Mouse (Mus musculus): Measurements from ENCODE around the gene Blmh. TPM values are rescaled to one million over a fixed set of nuclear protein-coding genes. Genes with fewer than 3 reads are reported as not detected.

Blmh gene
- polyA plus RNA-seq, 1 experiment from 2014 or later: 139 TPM

DNA sequence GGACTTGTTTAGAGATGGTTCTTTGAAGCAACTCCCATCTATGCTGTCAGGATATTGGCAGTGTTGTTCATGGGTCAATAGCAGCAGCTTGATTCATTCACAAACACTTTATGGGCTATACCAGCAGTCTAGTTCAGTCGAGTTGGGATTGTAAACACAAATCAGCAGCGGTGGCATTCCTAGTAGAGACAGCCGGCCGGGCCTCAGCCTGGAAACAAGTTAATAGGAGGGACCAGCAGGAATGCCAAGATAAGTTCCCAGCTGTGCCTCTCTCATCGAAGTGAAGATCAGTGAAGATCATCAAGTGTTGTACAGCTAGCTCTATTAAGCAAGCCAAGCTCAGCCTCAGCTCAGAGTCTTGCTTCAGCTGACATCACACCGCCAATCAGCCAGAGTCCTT is 28.2 kb upstream of the Blmh start:
- no peak overlapping the region for H3K4me2 ChIP-seq (ENCODE audit: low read length)
- ATAC-seq: no peak

DNA sequence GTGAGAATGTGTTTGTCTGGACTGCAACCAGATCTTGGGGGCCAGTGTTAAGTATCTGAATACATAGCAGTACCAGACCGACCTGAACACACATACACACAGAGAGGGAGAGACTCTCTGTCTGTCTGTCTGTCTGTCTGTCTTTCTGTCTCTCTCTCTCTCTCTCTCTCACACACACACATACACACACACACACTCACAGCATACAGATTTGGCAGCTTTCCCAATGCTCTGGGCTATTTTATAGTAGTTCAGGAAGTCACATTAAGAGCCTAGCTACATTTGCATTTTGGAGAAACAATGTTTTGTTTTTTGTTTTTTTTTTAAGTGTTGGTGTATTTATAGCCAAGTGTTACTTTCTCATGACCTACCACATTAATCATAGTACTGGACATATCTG is 27.5 kb upstream of the Blmh start:
- no peaks in the 10 kb centered on the region for H3K27me3 ChIP-seq (replicated peaks; ENCODE audit: control insufficient read depth, insufficient read depth, low read length)
- ATAC-seq: no peak
- no peak overlapping the region for H3K9ac ChIP-seq (ENCODE audit: low read depth, low read length)
- H3K9me3 ChIP-seq (ENCODE audit: control insufficient read depth, low read length): no peaks in the 10 kb centered on the region
- WGBS: 73% methylated on average over 1 of the region's 1 CpGs
- H3K4me2 ChIP-seq (ENCODE audit: low read length): no peak overlapping the region
- no peak overlapping the region for H3K4me3 ChIP-seq (ENCODE audit: low read length)
- H3K27ac ChIP-seq (ENCODE audit: low read depth, low read length): no peak overlapping the region
- H3K36me3 ChIP-seq (ENCODE audit: control insufficient read depth, insufficient read depth, low read length): no peaks in the 10 kb centered on the region
- no peaks in the 10 kb centered on the region for H3K4me1 ChIP-seq (ENCODE audit: control insufficient read depth, insufficient read depth, low read depth, low read length)

More for the DNA sequence above, 28.2 kb upstream of the Blmh start:
- H3K36me3 ChIP-seq (ENCODE audit: control insufficient read depth, insufficient read depth, low read length): no peaks in the 10 kb centered on the region
- no peak overlapping the region for H3K4me3 ChIP-seq (ENCODE audit: low read length)
- no peak overlapping the region for H3K27ac ChIP-seq (ENCODE audit: low read depth, low read length)
- WGBS: 72% methylated on average over 6 of the region's 6 CpGs
- H3K4me1 ChIP-seq (ENCODE audit: control insufficient read depth, insufficient read depth, low read depth, low read length): no peaks in the 10 kb centered on the region
- H3K9me3 ChIP-seq (ENCODE audit: control insufficient read depth, low read length): no peaks in the 10 kb centered on the region
- H3K27me3 ChIP-seq (replicated peaks; ENCODE audit: control insufficient read depth, insufficient read depth, low read length): no peaks in the 10 kb centered on the region
- no peak overlapping the region for H3K9ac ChIP-seq (ENCODE audit: low read depth, low read length)

GRCm38 (mm10) chr11:76897871-76898270 is 26.7 kb upstream of the Blmh start:
- no peak for ATAC-seq
- no peaks in the 10 kb centered on the region for H3K36me3 ChIP-seq (ENCODE audit: control insufficient read depth, insufficient read depth, low read length)
- H3K9me3 ChIP-seq (ENCODE audit: control insufficient read depth, low read length): no peaks in the 10 kb centered on the region
- H3K4me2 ChIP-seq (ENCODE audit: low read length): no peak overlapping the region
- 53% methylated on average over 3 of the region's 3 CpGs for WGBS
- no peaks in the 10 kb centered on the region for H3K27me3 ChIP-seq (replicated peaks; ENCODE audit: control insufficient read depth, insufficient read depth, low read length)
- no peak overlapping the region for H3K4me3 ChIP-seq (ENCODE audit: low read length)
- H3K4me1 ChIP-seq (ENCODE audit: control insufficient read depth, insufficient read depth, low read depth, low read length): no peaks in the 10 kb centered on the region
- H3K9ac ChIP-seq (ENCODE audit: low read depth, low read length): no peak overlapping the region
- no peak overlapping the region for H3K27ac ChIP-seq (ENCODE audit: low read depth, low read length)

GRCm38 (mm10) chr11:76898751-76899150 is 25.9 kb upstream of the Blmh start:
- Histone ChIP-seq H3K27ac (ENCODE audit: low read depth, low read length) (no peak overlapping the region), H3K4me2 (ENCODE audit: low read length) (no peak overlapping the region), H3K4me3 (ENCODE audit: low read length) (no peak overlapping the region), H3K4me1 (ENCODE audit: control insufficient read depth, insufficient read depth, low read depth, low read length) (no peaks in the 10 kb centered on the region), H3K36me3 (ENCODE audit: control insufficient read depth, insufficient read depth, low read length) (no peaks in the 10 kb centered on the region), H3K27me3 (replicated peaks; ENCODE audit: control insufficient read depth, insufficient read depth, low read length) (no peaks in the 10 kb centered on the region), H3K9ac (ENCODE audit: low read depth, low read length) (no peak overlapping the region), H3K9me3 (ENCODE audit: control insufficient read depth, low read length) (no peaks in the 10 kb centered on the region)
- ATAC-seq: no peak
- WGBS: 93% methylated on average over 3 of the region's 3 CpGs

DNA sequence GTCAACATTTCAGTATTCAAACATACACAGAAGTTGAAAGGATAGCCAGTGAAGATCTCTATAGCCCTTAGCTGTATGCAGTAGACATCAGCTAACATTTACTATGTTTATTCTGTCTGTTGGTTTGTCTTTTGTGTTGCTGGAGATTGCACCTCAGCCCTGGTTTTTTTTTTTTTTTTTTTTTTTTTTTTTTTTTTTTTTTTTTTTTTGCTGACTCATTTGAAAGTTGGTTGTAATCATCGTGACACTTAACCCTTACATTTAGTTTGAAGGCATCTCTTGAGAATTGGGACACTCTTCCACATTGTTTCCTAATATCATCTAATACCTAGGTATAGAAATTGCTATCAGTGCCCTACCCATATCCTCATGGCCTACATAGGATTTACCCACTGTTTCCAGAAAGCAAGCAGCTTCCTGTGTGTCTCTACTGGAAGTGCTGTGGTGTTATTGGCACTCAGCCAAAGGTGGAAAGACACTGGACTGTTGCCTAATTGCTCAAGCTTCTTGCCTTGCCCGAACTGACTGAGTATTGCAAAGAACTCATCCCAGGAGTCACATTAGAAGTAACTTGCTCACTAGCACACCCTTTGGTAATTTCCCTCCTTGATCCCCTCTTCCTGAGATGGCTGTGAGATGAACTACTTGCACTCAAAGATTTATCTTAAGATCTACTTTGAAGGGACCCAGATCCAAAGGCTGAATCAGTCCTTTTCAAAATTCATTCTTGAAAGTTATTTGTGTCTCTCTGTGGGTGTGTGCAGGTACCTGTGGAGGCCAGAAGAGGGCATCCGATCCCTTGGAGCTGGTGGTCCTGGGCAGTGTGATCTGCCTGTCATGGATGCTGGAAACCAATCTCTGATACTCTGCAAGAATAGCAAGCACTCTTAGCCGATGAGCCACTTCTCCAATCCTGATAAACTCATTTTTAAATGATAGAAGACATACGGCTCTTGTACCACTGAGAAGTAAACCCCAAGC is 24.6 kb upstream of the Blmh start:
- H3K4me2 ChIP-seq (ENCODE audit: low read length): no peak overlapping the region
- 64% methylated on average over 5 of the region's 5 CpGs for WGBS

DNA sequence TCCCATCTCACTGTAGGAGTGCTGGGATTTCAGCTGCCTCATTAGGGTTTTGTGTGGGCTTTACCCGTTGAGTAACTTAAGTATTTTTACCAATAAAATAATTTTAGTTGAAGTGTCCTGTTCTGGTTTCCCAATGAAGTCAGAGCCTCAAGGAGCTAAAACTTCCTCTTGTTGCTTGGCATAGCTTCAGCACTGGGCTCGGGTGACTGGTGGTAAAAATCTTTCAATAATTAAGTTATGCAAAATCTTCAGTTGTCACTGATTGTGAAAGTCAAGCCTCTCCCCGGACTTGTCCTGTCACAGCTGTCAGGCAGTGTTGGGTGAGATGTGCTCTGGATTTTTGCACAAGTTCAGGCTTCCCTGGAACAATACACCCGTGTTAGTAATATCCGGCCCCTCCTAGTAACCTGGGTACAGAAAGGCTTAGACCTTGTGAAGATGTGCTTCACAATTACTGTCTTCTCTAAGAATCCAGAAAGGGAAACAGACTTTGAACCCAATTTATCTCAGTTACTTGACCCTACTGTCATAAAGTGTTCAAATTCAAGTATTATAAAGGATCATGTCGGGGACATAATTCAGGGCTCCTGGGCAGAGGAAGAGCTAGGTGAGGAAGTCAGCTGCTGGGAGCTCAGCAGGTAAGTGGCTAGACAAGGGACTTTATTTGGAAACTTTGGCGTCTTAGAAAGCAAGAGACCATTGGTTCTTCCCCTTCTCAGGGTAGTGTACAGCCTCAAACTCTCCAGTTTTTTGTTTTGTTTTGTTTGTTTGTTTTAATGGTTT is 22.8 kb upstream of the Blmh start, which contains the start of gene Tmigd1:
TSS of gene Tmigd1 (plus strand) at position 581 of the 783 bp plus-strand sequence.
- H3K9ac ChIP-seq (ENCODE audit: low read depth, low read length): no peak within 1 kb of the TSS
- no peak within 1 kb of the TSS for H3K4me3 ChIP-seq (ENCODE audit: low read length)
- no peaks in the 10 kb centered on the region for H3K4me1 ChIP-seq (ENCODE audit: control insufficient read depth, insufficient read depth, low read depth, low read length)
- no peak within 1 kb of the TSS for H3K4me2 ChIP-seq (ENCODE audit: low read length)
- no peak within 1 kb of the TSS for H3K27ac ChIP-seq (ENCODE audit: low read depth, low read length)
- no peaks in the 10 kb centered on the region for H3K27me3 ChIP-seq (replicated peaks; ENCODE audit: control insufficient read depth, insufficient read depth, low read length)
- H3K36me3 ChIP-seq (ENCODE audit: control insufficient read depth, insufficient read depth, low read length): no peaks in the 10 kb centered on the region
- ATAC-seq: no peak
- no peaks in the 10 kb centered on the region for H3K9me3 ChIP-seq (ENCODE audit: control insufficient read depth, low read length)
- WGBS: 79% methylated on average over 7 of the region's 7 CpGs

More for the DNA sequence above, 24.6 kb upstream of the Blmh start:
- Histone ChIP-seq H3K27me3 (replicated peaks; ENCODE audit: control insufficient read depth, insufficient read depth, low read length) (no peaks in the 10 kb centered on the region), H3K9ac (ENCODE audit: low read depth, low read length) (no peak overlapping the region), H3K9me3 (ENCODE audit: control insufficient read depth, low read length) (no peaks in the 10 kb centered on the region), H3K4me1 (ENCODE audit: control insufficient read depth, insufficient read depth, low read depth, low read length) (no peaks in the 10 kb centered on the region), H3K27ac (ENCODE audit: low read depth, low read length) (no peak overlapping the region), H3K36me3 (ENCODE audit: control insufficient read depth, insufficient read depth, low read length) (no peaks in the 10 kb centered on the region), H3K4me3 (ENCODE audit: low read length) (no peak overlapping the region)
- ATAC-seq: no peak

DNA sequence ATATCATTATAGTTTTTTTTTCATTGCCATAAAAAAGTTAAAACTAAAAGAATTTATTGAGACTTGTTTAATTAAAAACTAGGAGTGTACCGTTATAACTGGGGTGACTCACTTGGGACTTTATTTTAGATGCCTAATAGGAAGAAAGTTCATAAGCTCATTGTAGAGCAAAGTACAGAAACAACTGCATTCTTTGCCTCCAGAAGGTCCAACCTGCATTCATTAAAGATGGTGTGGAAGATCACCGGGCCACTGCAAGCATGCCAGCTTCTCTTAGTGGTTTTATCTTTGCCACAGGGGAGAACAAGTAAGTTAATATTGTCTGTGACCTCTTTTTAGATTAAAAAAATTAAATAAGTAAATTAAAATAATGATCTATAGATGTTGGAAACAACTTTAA is 20.3 kb upstream of the Blmh start:
- no peaks in the 10 kb centered on the region for H3K27me3 ChIP-seq (replicated peaks; ENCODE audit: control insufficient read depth, insufficient read depth, low read length)
- H3K9me3 ChIP-seq (ENCODE audit: control insufficient read depth, low read length): no peaks in the 10 kb centered on the region
- H3K4me3 ChIP-seq (ENCODE audit: low read length): no peak overlapping the region
- H3K4me1 ChIP-seq (ENCODE audit: control insufficient read depth, insufficient read depth, low read depth, low read length): no peaks in the 10 kb centered on the region
- no peak overlapping the region for H3K27ac ChIP-seq (ENCODE audit: low read depth, low read length)
- H3K36me3 ChIP-seq (ENCODE audit: control insufficient read depth, insufficient read depth, low read length): no peaks in the 10 kb centered on the region
- 90% methylated on average over 2 of the region's 2 CpGs for WGBS
- no peak overlapping the region for H3K9ac ChIP-seq (ENCODE audit: low read depth, low read length)
- no peak overlapping the region for H3K4me2 ChIP-seq (ENCODE audit: low read length)
- no peak for ATAC-seq

DNA sequence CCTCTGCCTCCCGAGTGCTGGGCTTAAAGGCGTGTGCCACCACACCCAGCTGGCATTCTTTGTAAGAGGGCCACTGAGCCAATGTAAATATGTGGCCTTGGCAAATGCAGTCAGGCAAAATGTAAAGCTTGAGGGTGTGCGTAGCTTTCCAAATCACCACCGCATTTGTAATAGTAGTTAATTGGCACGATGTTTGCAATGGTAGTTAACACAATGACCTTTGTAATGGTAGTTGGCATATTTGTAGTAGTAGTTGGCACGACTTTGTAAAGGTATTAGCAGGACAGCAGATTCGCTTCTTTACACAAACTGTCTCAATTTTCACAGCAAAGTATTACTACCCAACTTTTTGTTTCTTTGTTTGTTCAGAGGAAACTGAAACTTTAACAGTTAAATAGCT is 16.0 kb upstream of the Blmh start:
- 74% methylated on average over 7 of the region's 7 CpGs for WGBS
- Histone ChIP-seq H3K4me2 (ENCODE audit: low read length) (no peak overlapping the region), H3K36me3 (ENCODE audit: control insufficient read depth, insufficient read depth, low read length) (no peaks in the 10 kb centered on the region), H3K4me3 (ENCODE audit: low read length) (no peak overlapping the region), H3K9me3 (ENCODE audit: control insufficient read depth, low read length) (no peaks in the 10 kb centered on the region), H3K27ac (ENCODE audit: low read depth, low read length) (no peak overlapping the region), H3K4me1 (ENCODE audit: control insufficient read depth, insufficient read depth, low read depth, low read length) (peaks cover 12% of the 10 kb centered on the region), H3K9ac (ENCODE audit: low read depth, low read length) (no peak overlapping the region), H3K27me3 (replicated peaks; ENCODE audit: control insufficient read depth, insufficient read depth, low read length) (no peaks in the 10 kb centered on the region)
- no peak for ATAC-seq

Measured in hindbrain, embryonic 16.5 days (tissue).